Mouse (Mus musculus): ENCODE results near the gene Arf6. TPM values are rescaled to one million over a fixed set of nuclear protein-coding genes. Genes with fewer than 3 reads are reported as not detected.

The Arf6 gene
- total RNA-seq, 1 experiment, result 89.3 TPM

GRCm38 (mm10) chr12:69389273-69389938, 17.5 kb downstream of the Arf6 start:
- no peak for DNase-seq (ENCODE audit: low read depth, low spot score)
- no peak overlapping the region for H3K9ac ChIP-seq (ENCODE audit: insufficient read depth, low read depth, low read length, poor library complexity, severe bottlenecking)
- H3K4me3 ChIP-seq (ENCODE audit: insufficient read depth in 1 of 2, low read depth in 1 of 2, low read length in 2 of 2, poor library complexity in 1 of 2, severe bottlenecking in 1 of 2), result no peak overlapping the region
- no peak for TF ChIP-seq CHD2 (IDR thresholded peaks at IDR 0.05; ENCODE audit: low read depth, low read length)
- no peak for TF ChIP-seq MAFK (IDR thresholded peaks at IDR 0.05; ENCODE audit: insufficient read depth, low read depth, low read length)
- no peak for TF ChIP-seq ZNF384 (IDR thresholded peaks at IDR 0.05; ENCODE audit: low read depth, low read length)
- TF ChIP-seq HCFC1 (IDR thresholded peaks at IDR 0.05; ENCODE audit: borderline replicate concordance, insufficient read depth, low read length), result no peak
- no peak for TF ChIP-seq ZC3H11A (IDR thresholded peaks at IDR 0.05; ENCODE audit: borderline replicate concordance, low read depth, low read length)
- no peak overlapping the region for H3K27ac ChIP-seq (ENCODE audit: insufficient read depth, low read depth, low read length, poor library complexity, severe bottlenecking)
- no peaks in the 10 kb centered on the region for H3K36me3 ChIP-seq (ENCODE audit: control insufficient read depth, insufficient read depth, low read length, poor library complexity, severe bottlenecking)
- in situ Hi-C loops (cut with MboI; ENCODE audit: low sequenced_read_pairs in 2 of 2, unreplicated experiment in 2 of 2), result no loop called here
- no peaks in the 10 kb centered on the region for H3K9me3 ChIP-seq (ENCODE audit: control insufficient read depth, insufficient read depth, low read depth, low read length)
- H3K4me1 ChIP-seq (ENCODE audit: control insufficient read depth in 2 of 2, insufficient read depth in 2 of 2, low read length in 2 of 2, poor library complexity in 1 of 2), result no peaks in the 10 kb centered on the region

DNA sequence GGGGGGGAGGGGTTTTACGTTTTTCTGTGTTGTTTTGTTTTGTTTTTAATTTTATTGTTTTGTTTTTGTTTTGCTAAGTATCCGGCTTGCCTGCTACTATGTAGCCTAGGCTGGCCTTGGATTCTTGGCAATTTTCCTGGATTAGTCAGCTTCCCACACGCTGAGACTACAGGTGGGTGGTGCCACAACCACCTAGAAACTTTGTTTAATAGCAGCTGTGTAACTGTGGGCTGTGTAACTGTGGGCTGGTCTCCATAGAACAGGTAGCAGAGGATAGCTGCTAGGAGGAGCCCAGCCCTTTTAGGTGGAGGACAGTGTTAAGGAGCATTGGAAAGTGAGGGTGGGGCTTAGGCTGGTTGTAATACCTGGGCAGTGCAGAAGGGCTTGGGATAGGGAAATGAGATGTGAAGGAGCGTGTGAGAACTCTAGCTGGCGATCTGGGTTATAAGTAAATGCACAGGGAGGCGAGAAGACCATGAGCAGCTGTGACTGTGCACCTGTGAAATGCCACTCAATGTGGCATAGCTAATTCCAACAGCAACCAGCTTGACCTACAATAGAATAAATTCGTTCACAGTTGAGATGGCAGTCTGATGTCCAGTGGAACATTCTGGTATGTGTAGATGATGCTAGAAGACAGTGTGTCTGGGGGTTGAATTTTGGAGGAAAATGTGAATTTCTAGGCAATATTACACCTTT, 18.2 kb downstream of the Arf6 start:
- Histone ChIP-seq H3K9me3 (ENCODE audit: control insufficient read depth, insufficient read depth, low read depth, low read length) (no peaks in the 10 kb centered on the region), H3K36me3 (ENCODE audit: control insufficient read depth, insufficient read depth, low read length, poor library complexity, severe bottlenecking) (no peaks in the 10 kb centered on the region), H3K4me3 (ENCODE audit: insufficient read depth in 1 of 2, low read depth in 1 of 2, low read length in 2 of 2, poor library complexity in 1 of 2, severe bottlenecking in 1 of 2) (no peak overlapping the region), H3K4me1 (ENCODE audit: control insufficient read depth in 2 of 2, insufficient read depth in 2 of 2, low read length in 2 of 2, poor library complexity in 1 of 2) (no peaks in the 10 kb centered on the region), H3K27ac (ENCODE audit: insufficient read depth, low read depth, low read length, poor library complexity, severe bottlenecking) (no peak overlapping the region), H3K9ac (ENCODE audit: insufficient read depth, low read depth, low read length, poor library complexity, severe bottlenecking) (no peak overlapping the region)
- in situ Hi-C loops (cut with MboI; ENCODE audit: low sequenced_read_pairs in 2 of 2, unreplicated experiment in 2 of 2), result no loop called here
- no peak for TF ChIP-seq ZNF384 (IDR thresholded peaks at IDR 0.05; ENCODE audit: low read depth, low read length)
- no peak for TF ChIP-seq ZC3H11A (IDR thresholded peaks at IDR 0.05; ENCODE audit: borderline replicate concordance, low read depth, low read length)
- no peak for TF ChIP-seq MAFK (IDR thresholded peaks at IDR 0.05; ENCODE audit: insufficient read depth, low read depth, low read length)
- TF ChIP-seq HCFC1 (IDR thresholded peaks at IDR 0.05; ENCODE audit: borderline replicate concordance, insufficient read depth, low read length), result no peak
- no peak for TF ChIP-seq CHD2 (IDR thresholded peaks at IDR 0.05; ENCODE audit: low read depth, low read length)
- DNase-seq (ENCODE audit: low read depth, low spot score), result no peak

GRCm38 (mm10) chr12:69393076-69393475, 21.1 kb downstream of the Arf6 start:
- Histone ChIP-seq H3K27ac (ENCODE audit: insufficient read depth, low read depth, low read length, poor library complexity, severe bottlenecking) (no peak overlapping the region), H3K4me1 (ENCODE audit: control insufficient read depth in 2 of 2, insufficient read depth in 2 of 2, low read length in 2 of 2, poor library complexity in 1 of 2) (no peaks in the 10 kb centered on the region), H3K36me3 (ENCODE audit: control insufficient read depth, insufficient read depth, low read length, poor library complexity, severe bottlenecking) (no peaks in the 10 kb centered on the region), H3K9me3 (ENCODE audit: control insufficient read depth, insufficient read depth, low read depth, low read length) (no peaks in the 10 kb centered on the region), H3K9ac (ENCODE audit: insufficient read depth, low read depth, low read length, poor library complexity, severe bottlenecking) (no peak overlapping the region), H3K4me3 (ENCODE audit: insufficient read depth in 1 of 2, low read depth in 1 of 2, low read length in 2 of 2, poor library complexity in 1 of 2, severe bottlenecking in 1 of 2) (no peak overlapping the region)
- no peak for DNase-seq (ENCODE audit: low read depth, low spot score)
- no peak for TF ChIP-seq HCFC1 (IDR thresholded peaks at IDR 0.05; ENCODE audit: borderline replicate concordance, insufficient read depth, low read length)
- TF ChIP-seq CHD2 (IDR thresholded peaks at IDR 0.05; ENCODE audit: low read depth, low read length), result no peak
- no peak for TF ChIP-seq ZC3H11A (IDR thresholded peaks at IDR 0.05; ENCODE audit: borderline replicate concordance, low read depth, low read length)
- no peak for TF ChIP-seq ZNF384 (IDR thresholded peaks at IDR 0.05; ENCODE audit: low read depth, low read length)
- TF ChIP-seq MAFK (IDR thresholded peaks at IDR 0.05; ENCODE audit: insufficient read depth, low read depth, low read length), result no peak
- in situ Hi-C loops (cut with MboI; ENCODE audit: low sequenced_read_pairs in 2 of 2, unreplicated experiment in 2 of 2), result no loop called here

DNA sequence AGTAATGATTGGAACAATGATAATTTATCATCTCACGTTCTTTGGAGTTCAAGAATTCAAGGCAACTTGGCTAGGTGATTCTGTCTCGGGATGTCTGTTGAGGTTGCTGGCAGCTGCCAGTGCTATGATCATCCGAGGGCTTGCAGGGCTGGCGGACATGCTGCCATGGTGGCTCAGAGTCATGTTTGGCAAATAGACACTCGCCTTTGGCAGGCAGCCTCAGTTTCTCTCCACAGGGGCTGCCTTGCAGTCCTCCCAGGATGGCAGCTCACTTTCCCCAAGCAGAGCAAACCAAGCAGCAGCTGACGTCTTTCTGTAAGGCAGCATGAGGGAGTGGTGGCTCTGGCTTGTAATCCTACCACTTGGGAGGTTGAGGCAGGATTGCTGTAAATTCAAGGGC, 22.5 kb downstream of the Arf6 start:
- H3K4me3 ChIP-seq (ENCODE audit: insufficient read depth in 1 of 2, low read depth in 1 of 2, low read length in 2 of 2, poor library complexity in 1 of 2, severe bottlenecking in 1 of 2), result no peak overlapping the region

More for the DNA sequence above, 22.5 kb downstream of the Arf6 start:
- in situ Hi-C loops (cut with MboI; ENCODE audit: low sequenced_read_pairs in 2 of 2, unreplicated experiment in 2 of 2), result no loop called here
- no peak overlapping the region for H3K9ac ChIP-seq (ENCODE audit: insufficient read depth, low read depth, low read length, poor library complexity, severe bottlenecking)
- no peaks in the 10 kb centered on the region for H3K9me3 ChIP-seq (ENCODE audit: control insufficient read depth, insufficient read depth, low read depth, low read length)
- H3K4me1 ChIP-seq (ENCODE audit: control insufficient read depth in 2 of 2, insufficient read depth in 2 of 2, low read length in 2 of 2, poor library complexity in 1 of 2), result no peaks in the 10 kb centered on the region
- H3K36me3 ChIP-seq (ENCODE audit: control insufficient read depth, insufficient read depth, low read length, poor library complexity, severe bottlenecking), result no peaks in the 10 kb centered on the region
- H3K27ac ChIP-seq (ENCODE audit: insufficient read depth, low read depth, low read length, poor library complexity, severe bottlenecking), result no peak overlapping the region
- TF ChIP-seq HCFC1 (IDR thresholded peaks at IDR 0.05; ENCODE audit: borderline replicate concordance, insufficient read depth, low read length), result no peak
- DNase-seq (ENCODE audit: low read depth, low spot score), result no peak
